Mouse (Mus musculus) heart, postnatal 0 days (tissue): ENCODE measurements around the gene Cbx8.

Source experiments
- CTCF ChIP-seq: IDR thresholded peaks from 2 replicates; pipeline ENCODE4 v1.5.1; 2016; ENCODE audit warnings: antibody characterized with exemption, control low read depth, low read depth
- EP300 ChIP-seq: IDR thresholded peaks from 2 replicates; pipeline ENCODE4 v1.6.1; 2016; ENCODE audit warnings: antibody characterized with exemption, low read depth

DNA sequence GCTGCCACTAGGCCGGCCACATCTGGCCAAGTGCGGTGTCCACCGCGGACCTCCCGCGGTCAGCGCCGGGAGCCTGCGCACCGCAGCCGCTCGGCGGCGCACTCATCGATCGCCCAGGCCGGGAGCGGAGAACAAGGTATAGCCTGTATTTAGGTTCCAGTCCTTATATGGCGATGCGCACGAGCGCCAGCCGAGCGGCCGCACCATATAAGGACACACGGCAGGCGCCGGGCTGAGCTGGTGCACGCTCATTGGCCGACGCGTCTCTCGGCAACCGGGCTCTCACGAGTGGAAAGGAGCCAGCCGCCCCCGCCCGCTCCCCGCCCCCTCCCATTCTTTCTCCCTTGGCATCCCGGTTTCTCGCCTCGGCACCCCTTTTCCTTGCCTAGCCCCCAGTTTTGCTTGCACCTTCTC is 12.5 kb upstream of the Cbx8 start:
- TF ChIP-seq EP300 (0 out of 2 replicates have a peak, but pooled peaks have one; percentile 3), CTCF (peak; percentile 8; the same call in 1 of the 2 replicates)
